Mouse (Mus musculus): ENCODE measurements at regions not wholly inside any gene's neighbourhood (a gene's known extent, or its start where the extent isn't known, plus 50 kb on each side); places are given as distances from the start of the nearest gene placed in this dataset.

DNA sequence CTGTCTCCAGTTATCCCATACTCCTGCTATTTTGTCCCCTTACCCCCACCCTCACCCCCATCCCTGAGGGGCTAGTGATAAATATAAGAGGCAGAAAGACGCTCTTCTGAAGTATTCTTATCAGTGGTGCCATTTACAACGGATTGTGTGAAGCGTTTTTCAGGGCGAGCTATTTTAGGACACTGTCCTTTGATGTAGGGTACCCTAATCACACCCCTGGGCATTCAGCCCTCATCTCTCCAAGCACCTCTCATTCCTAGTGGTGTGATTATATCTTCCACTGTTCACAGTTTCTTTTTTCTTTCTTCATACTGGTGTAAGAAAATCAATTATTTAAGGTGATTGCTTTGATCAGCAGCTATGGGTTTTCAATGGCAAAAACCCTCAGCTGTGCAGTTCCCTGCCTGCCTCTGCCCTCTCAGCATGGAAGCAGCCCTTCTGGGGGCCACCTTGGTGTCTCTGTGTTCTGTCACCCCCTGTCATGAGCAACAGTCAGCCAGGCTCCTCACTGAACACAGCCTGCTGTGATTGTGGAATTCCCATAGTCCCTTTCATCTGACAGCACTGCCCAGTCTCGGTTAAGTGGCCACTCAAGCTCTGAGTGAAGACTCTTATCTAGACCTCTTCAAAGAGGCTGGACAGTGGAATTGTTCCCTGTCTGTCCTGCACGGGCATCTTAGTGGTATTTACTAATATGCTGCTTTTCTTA is 196.7 kb upstream of the Id2 start:
- DNase-seq, result no peak
- intact Hi-C loops (cut with DNase I), result no loop called here

DNA sequence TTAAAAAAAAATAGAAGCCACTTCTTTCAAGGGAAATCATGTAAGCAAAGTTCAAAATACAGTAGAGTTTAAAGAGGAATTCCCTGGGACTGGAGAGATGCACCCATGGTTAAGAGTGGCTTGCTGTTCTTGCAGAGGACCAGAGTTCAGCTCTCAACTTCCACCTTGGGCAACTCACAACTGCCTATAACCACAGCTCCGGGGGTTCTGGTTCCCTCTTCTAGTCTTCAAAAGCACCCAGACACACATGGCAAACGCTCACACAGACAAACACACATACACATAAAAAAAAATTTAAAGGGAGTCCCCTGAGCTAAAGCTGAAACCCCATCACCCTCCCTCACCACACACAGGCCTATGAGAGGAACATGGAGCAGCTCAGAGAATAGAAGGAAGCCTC is 192.4 kb upstream of the Id2 start:
- intact Hi-C loops (cut with DNase I), result no loop called here
- no peak for DNase-seq

DNA sequence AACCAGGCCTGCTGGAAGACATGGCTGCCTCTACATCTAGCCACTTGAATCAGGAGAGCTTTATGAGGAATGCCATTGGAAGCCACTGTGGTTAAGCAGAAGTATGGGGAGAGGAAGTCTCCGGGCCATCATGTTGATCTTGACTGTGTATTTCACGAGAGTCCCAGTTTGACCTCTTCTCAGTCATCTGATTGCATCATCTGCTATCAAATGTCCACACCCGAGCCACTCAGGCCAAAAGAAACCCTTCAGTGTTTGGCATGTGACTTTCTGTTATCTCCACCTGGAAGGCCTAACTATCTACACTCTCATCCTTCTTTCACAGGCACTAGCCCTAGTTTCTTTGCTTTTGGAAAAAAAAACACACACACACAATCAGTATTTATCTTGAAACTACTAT is 186.9 kb upstream of the Id2 start:
- intact Hi-C loops (cut with DNase I), result no loop called here
- no peak for DNase-seq

DNA sequence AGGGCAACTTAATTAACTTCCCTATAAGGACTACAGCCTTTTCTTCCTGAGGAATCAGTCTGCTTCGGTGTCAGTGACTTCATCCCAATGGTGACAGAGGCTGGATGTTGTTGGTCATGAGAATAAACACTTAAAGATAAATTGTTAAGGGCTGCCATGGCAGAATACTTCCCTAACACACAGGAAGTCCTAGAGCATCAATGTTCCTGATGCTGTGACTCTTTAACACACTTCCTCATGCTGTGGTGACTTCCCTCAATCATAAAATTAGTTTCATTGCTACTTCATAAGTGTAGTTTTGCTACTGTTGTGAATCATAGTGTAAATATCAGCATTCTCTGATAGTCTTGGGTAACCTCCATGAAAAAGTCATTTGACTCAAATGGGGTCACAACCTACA is 184.5 kb upstream of the Id2 start:
- no peak for DNase-seq
- intact Hi-C loops (cut with DNase I), result no loop called here

DNA sequence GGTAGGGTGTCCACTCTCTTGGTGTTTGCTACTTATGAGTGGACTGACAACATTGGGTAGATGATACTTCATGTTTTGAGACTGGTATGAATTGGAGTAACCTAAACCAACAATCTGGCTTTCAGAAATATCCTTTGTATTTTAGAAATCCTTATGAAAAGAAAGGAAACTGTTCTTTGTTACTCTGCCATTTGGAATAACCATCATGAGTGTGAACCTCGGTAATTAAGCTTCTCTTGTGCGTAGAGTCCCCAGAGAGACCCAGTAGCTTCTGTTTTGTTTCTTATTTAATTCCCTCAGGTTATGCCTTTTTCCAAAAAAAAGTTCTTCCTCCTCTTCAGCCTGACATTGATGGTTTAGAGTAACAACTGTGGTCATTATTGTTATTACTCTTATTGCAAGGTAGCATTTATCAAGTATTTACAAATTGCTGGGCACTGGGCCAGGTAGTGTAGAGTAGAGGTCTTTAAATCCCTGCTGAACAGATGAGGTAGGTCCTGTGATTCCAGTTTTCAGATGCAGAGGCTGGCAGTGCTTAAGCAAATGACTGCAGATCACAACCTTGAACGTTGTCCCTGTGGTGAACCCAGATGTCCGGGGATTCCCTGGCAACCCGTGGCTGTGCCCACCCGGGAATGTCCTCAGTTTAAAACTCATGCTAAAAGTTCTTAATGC is 176.8 kb upstream of the Id2 start:
- intact Hi-C loops (cut with DNase I), result no loop called here

DNA sequence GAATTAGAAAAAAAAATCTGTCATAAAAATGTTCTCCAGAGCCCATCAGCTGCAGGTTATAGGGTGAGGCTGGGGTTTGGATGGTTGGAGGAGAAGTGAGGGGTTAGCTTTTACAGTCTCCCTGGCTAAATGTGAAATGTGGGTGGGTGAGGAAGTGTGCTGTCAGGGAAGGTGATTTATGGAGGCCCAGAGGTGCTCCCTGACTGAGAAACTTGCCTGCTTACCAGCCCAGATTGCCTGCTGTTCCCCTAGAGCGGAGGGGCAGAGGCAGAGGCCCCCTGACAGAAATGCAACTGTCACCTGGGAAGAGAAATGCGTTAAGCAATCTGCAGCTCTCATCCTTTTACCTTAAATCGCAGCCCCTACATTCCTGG is 175.8 kb upstream of the Id2 start:
- intact Hi-C loops (cut with DNase I), result no loop called here

More for the DNA sequence above, 176.8 kb upstream of the Id2 start:
- DNase-seq, result no peak

DNA sequence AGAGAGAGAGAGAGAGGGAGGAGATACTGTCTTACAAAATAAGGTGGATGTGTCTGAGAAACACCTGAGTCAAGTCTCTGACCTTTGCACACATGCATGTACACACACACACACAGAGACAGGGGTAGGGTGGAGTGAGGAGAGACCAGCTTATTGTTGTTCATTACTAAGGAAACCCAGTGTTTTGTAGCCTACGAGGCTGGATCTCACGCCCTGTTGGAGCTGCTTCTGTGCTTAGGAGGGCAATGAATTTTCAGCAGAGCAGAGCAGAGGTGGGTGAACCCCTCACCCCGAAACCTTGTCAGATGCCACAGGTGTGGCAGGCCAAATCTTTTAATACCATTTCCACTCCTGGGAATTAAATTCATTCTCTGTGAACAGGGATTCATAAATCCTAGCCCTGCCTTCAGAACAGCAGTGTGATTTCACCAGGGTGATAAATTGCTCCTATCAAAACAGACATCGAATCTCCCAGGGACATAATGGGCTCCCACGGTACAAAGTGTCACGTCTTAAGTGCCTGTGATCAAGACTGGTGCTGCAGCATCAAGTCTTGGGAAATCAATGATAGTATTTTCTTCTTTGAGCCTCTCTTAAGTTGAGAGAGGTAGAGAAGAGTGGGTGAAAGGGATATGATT is 175.3 kb upstream of the Id2 start:
- intact Hi-C loops (cut with DNase I), result no loop called here
- DNase-seq, result no peak

More for the DNA sequence above, 175.8 kb upstream of the Id2 start:
- DNase-seq, result no peak

DNA sequence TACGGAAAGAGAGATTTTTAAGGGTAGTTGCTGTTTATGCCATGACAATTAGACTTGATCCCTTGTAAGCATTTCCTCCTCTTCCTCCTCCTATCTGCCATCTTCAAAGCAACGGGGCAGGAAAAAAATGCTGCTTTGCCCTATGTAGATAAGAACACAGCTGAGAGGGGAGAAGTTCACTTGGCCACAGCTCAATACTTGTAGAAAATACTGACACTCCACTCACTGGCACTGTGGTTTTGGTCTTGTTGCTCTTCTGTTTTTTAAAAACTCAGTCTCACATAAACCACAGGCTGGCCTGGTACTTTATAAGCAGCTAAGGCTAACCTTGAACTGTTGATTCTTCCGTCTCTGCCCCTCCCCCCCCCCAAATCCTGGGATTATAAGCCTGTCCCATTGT is 172.9 kb upstream of the Id2 start:
- intact Hi-C loops (cut with DNase I), result no loop called here

DNA sequence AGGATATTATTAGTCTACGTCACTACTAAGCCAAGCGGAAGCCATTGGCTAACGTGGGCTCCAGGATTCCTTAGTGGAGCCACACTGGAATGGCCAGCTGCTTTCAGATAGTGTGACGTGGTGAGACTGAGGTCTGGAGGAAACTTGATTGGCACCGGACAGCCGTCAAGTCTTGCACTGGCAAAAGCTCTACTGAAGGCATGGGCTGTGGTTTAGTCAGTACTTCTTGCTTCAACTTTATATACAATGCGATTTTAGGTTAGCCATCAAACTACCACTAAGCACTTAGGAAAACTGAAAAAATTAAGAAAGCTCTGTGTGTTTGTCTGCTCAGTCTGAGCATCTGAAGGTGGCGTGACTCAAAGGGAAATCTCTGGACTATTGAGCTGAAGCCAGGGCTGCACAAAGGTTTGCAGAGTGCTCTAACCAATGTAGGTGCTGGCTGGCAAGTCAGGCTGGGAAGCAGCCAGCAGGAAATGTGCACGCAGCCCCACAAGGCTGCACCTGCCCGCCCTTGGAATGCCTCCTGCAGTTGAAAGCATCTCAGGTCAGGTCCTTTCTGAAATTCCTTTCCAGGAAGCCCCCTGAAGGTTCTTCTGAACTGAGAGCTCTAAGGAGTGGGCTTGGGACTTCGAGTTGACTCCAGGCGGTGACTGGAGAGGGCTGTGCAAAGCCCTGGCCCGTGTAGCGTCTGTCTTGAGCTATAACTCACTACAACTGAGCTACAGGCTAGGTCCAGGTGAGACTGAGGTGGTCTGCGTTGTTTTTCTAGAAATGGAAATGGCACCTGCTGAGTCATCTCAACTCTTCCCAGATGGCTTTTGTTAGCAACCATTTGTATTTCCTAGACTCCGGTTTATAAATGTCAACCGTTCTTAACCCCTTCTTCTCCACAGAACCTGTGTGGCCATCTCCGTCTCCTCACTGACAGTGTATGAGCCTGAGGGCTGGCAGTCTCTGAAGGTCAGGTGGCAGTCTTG is 172.2 kb upstream of the Id2 start:
- intact Hi-C loops (cut with DNase I), result no loop called here
- no peak for DNase-seq

More for the DNA sequence above, 172.9 kb upstream of the Id2 start:
- no peak for DNase-seq

DNA sequence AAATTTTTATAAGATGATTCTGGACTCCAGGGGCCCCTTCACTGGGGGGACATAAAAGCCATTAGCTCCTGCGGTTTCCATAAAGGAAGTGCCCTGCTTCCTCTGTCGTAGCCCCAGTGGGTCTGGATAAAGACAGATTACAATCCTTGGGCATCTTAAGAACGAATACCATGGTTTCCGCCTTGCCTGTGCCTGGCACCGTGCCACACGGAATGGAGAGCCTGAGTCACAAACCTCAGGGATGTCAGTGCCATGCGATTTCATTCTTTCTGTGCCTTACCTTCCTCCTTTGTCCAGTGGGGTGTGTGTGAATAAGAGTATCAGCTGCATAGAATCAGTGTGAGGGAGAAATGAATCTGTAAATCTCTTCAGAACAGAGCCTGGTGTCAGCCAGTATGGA is 171.4 kb upstream of the Id2 start:
- no peak for DNase-seq
- intact Hi-C loops (cut with DNase I), result no loop called here

DNA sequence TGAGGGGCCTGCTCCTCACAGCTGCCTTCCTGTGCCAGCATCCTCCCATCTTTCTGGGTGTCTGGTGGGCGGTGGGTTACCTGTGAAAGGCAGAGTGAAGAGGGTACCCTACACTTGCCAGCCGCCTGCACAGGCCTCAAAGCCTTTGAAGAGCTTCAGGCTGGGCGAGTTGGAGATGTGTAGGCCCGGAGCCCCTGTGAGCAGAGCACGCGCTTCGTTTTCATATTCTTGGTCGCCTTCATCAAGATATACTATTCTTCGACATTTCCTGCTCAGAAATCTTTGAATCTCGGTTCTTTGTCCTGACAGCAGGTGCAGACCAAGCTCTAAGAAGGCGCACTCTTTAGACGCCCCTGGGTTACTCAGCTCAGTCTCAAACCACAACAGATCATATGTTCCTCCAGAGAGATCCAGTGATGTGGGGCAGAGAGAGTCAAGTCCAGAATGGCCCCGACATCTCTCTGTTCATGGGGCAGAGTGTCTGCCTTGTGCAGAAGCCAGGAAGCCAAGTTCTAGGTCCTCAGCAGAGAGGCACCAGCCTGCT is 170.7 kb upstream of the Id2 start:
- DNase-seq, result no peak
- intact Hi-C loops (cut with DNase I), result no loop called here

DNA sequence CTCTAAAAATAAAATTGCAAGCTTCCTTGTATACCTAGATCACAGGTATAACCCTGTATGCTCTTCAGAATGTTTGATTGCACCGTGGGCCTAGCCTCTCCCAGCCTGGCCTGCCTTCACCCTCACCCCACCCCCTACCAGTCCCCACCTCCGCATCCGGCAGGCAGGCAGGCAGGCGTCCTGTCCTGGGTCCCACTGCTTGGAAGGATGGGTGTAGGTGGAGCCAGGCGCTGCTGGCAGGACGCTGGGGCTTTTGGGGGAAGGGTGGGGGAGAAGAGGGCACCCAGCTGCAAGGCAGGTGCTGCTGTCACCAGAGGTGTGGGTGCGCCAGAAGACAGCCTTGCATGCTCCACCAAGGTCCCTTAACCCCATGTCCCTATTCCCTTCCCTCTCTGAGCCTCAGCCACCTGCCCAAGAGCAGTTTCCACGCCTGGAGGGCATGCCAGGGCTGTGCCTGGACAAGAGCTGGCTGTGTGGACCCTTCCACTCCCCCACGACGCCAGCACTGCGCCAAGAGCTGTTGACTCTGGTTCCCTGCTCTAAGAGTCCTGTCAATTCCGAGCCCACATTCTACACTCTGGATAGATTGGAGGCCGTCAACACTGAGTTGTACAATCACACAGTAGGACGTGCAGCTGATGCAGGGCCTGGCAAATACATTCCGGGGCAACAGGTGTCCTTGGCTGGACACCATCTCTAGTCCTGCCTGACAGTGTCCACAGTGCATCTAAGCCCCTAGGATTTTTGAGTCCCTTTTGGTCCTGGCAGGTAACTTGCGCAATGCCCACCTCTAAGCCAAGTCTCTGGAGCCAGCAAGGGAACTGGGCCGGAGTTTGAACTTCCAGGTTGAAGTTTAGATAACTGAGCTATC is 170.0 kb upstream of the Id2 start:
- intact Hi-C loops (cut with DNase I), result no loop called here
- DNase-seq, result no peak

DNA sequence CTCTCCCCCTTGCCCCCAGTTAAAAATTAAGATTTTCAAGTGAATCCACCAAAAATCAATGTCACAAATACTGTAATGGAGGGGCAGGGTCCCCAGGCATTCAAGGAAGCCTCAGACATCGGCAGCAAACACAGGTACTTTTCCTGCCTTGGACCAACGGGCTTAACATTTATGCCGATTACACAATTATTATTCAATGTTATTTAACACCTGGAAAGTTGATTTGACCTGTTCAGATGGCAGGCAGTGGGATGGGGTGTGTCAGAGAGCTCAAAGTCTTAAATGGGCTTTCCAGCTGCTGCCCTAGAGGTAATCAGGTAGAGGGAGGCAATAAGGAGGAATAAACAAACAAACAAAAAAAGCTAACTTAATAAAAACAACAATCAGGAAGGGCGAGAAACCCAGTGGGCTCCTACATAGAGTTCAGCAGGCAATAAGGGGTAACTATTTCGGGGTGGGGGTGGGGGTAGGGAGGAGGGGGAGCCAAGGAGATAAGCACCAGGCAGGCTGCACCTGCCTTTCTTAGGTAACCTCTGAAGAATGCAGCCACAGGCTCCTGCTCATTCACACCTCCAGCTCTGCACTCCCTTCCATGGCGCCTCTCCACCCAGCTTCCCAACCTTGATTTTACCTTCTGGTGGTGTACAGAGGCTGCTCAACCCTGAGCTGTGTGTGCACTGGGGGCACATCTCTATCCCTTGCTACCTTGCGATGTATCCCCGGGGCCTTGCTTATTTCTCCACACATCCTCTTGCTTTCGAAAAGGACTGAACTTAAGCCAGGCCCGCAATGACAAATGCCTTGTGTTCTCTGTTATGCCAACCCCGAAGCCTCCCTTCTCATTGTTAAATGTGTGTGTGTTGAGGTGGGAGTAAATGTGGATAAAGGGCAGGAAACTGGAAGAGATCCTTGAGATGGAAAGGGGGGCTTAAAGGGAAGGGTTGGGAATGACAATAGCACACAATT is 168.9 kb upstream of the Id2 start:
- no peak for DNase-seq
- intact Hi-C loops (cut with DNase I), result no loop called here

DNA sequence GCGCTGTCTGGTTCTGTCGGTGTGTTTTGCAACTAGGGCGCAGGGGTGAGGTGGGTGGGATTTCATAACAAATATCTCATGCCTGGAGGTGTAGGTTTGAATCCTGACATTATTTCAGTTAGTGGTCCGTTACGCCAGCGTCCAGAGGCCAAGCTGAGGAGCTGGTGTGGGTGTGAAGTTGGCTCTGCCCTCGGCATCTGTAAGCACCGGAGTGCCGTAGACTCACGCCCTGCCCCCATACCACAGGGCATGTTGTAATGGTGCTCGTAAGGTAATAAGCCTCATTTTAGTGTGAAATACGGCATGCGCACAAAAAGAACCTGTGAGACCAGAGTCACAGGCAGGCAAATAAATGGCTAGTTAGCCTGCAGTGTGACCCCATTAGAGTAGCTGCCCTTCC is 168.1 kb upstream of the Id2 start:
- intact Hi-C loops (cut with DNase I), result no loop called here
- no peak for DNase-seq

DNA sequence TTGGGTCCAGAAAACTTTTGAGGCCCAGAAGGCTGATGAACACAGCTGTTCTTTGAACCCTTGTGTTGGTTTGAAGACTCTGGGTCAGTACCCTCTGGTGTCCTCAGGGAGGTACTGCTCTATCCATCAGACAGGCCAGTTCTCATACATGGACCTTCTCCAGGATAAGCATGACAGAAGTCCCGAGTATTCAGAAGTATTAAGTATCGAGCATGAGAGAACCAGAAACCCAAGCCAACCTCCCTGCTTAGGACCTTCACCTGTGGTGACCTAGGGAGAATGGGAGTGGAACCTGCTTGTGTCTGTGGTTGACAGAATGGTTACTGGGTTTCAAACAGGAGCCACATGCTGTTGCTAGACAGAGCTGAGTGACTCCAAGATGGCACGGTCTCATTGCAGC is 167.5 kb upstream of the Id2 start:
- DNase-seq, result no peak
- intact Hi-C loops (cut with DNase I), result no loop called here

DNA sequence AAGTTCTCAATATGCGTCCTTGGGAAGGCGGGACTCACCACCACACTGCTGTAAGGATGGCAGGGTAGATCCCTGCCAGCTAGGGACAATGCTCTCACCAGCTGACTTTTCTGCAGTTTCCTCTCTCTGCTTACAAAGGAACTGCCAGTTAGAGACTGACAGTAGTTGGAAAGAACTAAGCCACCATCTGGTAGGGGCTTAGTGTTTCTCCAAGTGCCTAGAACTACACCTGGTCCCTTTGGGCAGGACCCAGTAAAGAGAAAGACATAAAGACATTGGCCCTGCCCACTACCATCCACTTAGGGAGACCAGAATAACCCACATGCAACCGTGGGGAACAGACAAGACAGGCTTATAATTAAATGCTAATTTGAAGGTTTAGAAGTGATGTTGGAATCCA is 165.5 kb upstream of the Id2 start:
- intact Hi-C loops (cut with DNase I), result no loop called here

DNA sequence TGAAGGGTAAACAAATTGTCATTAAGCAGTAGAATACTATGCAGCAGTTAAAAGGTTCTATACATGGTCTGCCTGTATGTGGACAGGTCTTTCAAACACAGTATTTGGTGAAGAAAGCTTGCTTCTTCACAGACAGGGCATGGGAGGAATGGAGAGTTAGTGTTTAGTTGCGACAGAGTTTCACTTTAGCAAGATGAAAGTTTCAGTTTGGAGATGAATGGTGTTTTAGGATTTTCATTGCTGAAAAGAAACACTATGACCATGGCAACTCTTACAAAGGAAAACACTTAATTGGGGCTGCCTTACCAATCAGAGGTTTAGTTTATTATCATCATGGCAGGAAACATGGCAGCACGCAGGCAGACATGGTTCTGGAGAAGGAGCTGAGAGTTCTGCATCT is 162.2 kb upstream of the Id2 start:
- intact Hi-C loops (cut with DNase I), result no loop called here
- no peak for DNase-seq

More for the DNA sequence above, 165.5 kb upstream of the Id2 start:
- DNase-seq, result no peak

DNA sequence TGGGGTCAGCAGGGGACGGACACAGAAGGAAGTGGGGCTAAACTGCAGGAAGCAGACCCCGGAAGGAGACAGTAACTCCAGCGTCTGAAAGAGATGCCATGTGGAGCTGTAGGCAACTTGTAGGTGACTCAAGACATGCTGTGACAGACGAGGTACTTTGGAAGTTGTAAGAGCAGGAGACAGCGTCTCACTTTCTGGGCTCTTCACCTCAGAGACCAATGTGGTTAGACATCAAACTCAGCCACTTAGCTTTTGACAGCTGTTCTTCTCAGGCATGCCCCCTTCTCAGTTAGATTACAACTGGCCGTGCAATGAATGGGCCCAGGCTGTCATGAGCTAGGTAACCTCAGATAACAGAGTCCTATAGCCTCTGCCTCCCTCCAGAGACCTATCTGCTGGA is 159.3 kb upstream of the Id2 start:
- intact Hi-C loops (cut with DNase I), result no loop called here
- no peak for DNase-seq

DNA sequence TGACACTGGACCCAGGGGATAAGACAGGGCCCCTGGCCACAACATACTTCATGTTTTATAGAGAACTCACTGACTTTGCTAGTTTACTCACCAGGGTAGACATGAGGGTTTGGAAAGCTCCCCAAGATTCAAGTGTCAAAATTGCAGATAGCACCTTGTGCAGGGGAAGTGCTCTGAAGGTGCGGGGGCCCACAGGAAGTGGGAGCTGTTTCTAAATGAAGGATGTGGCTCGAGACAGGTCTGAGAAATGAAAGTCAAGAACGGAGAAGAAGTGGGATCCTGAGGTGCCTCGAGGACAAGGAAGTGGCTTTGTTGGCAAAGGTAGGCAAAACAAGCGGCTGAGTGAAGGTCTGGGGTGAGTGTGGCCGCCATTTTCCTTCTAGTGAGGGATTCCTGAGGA is 157.8 kb upstream of the Id2 start:
- intact Hi-C loops (cut with DNase I), result no loop called here
- no peak for DNase-seq
